Mouse (Mus musculus) stomach, postnatal 0 days (tissue): ENCODE results near the gene Ctdsp2. TPM values are rescaled to one million over a fixed set of nuclear protein-coding genes. Genes with fewer than 3 reads are reported as not detected.

ENCODE experiments used
- ATAC-seq: fragments of 200-750 bp; cut with Nextera tagmentation; 2 replicates; pipeline ENCODE4 v1.8.0; 2017; ENCODE audit not compliant: low FRiP score, low TSS enrichment
- DNase-seq: peaks from one replicate; pipeline ENCODE4 v3.0.0-alpha.2; 2016; ENCODE audit warnings: low spot score
- H3K27ac ChIP-seq: fragments of 300-500 bp; sonication (generic); replicated peaks from 2 replicates; pipeline ENCODE4 v1.5.1; 2014; ENCODE audit warnings: mild to moderate bottlenecking, control low read depth
- H3K27me3 ChIP-seq: fragments of 300-500 bp; sonication (generic); 2 replicates; pipeline ENCODE4 v1.6.1; 2014; ENCODE audit warnings: low read length; ENCODE audit not compliant: control insufficient read depth, insufficient read depth
- H3K36me3 ChIP-seq: fragments of 300-500 bp; sonication (generic); 2 replicates; pipeline ENCODE4 v1.6.1; 2014; ENCODE audit warnings: low read length, mixed read lengths; ENCODE audit not compliant: control insufficient read depth, insufficient read depth
- H3K4me1 ChIP-seq: fragments of 300-500 bp; sonication (generic); replicated peaks from 2 replicates; pipeline ENCODE4 v1.6.1; 2014; ENCODE audit warnings: antibody characterized with exemption; ENCODE audit not compliant: control insufficient read depth, insufficient read depth
- H3K4me2 ChIP-seq: fragments of 300-500 bp; sonication (generic); replicated peaks from 2 replicates; pipeline ENCODE4 v1.6.1; 2014; ENCODE audit warnings: low read depth, mild to moderate bottlenecking, control low read depth, moderate library complexity
- H3K4me3 ChIP-seq: fragments of 300-500 bp; sonication (generic); 2 replicates; pipeline ENCODE4 v1.5.1; 2014; ENCODE audit warnings: low read depth, low read length, control low read depth
- H3K9ac ChIP-seq: fragments of 300-500 bp; sonication (generic); 2 replicates; pipeline ENCODE4 v1.6.1; 2014; ENCODE audit warnings: mild to moderate bottlenecking, low read length, control low read depth, mixed read lengths
- H3K9me3 ChIP-seq: fragments of 300-500 bp; sonication (generic); 2 replicates; pipeline ENCODE4 v1.6.1; 2016; ENCODE audit warnings: low read length; ENCODE audit not compliant: control insufficient read depth
- CTCF ChIP-seq: IDR thresholded peaks from 2 replicates; pipeline ENCODE4 v1.5.1; 2016; ENCODE audit warnings: antibody characterized with exemption, low read depth, mild to moderate bottlenecking, moderate library complexity
- EP300 ChIP-seq: optimal IDR thresholded peaks from 2 replicates; pipeline ENCODE3; 2016; ENCODE audit warnings: antibody characterized with exemption
- WGBS: fragments of 180-500 bp; shearing (Covaris S2); extraction: QIAGEN DNeasy Blood & Tissue Kit; methylation state at CpG from one replicate; pipeline ENCODE4 v1.1.7; 2014; 5-methylcytosine and 5-hydroxymethylcytosine counted together
- polyA plus RNA-seq: library from polyadenylated mRNA; unstranded; fragments of >200 nt; fragmentation: Nextera tagmentation; extraction: Ambion mirVana; gene quantifications from 2 replicates; pipeline ENCODE4 v1.2.1, GENCODE M21; 2015

Gene Ctdsp2
- polyA plus RNA-seq, 1 experiment from 2014 or later = 29.1 TPM

DNA sequence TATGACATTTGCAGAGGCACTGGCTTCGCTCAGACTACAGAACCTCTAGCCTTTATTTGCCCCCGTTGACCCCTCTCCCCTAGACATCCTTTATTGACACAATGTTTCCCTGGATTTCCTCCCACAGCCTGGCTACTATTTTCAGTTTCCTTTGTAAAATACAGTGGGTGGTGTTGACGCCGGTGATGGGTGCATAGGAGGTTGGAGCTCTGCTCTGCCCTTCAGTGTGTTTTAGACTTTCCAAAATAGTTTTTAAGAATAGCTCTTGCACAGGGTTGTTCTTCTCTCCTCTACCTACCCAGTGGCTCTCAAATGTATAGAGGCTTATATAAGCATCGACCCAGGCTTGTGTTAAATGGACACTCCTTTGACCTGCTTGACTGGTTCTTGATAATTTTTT is 28.7 kb upstream of the Ctdsp2 start:
- Histone ChIP-seq H3K27ac (no peak overlapping the region), H3K9me3 (no peaks in the 10 kb centered on the region), H3K36me3 (no peaks in the 10 kb centered on the region), H3K9ac (no peak overlapping the region), H3K4me3 (no peak overlapping the region), H3K4me1 (no peaks in the 10 kb centered on the region), H3K4me2 (no peak overlapping the region), H3K27me3 (no peaks in the 10 kb centered on the region)
- DNase-seq (no peak), ATAC-seq (no peak; the same call in 1 of the 2 replicates)
- TF ChIP-seq CTCF (no peak), EP300 (no peak)
- WGBS = 41% methylated on average over 5 of the region's 5 CpGs

DNA sequence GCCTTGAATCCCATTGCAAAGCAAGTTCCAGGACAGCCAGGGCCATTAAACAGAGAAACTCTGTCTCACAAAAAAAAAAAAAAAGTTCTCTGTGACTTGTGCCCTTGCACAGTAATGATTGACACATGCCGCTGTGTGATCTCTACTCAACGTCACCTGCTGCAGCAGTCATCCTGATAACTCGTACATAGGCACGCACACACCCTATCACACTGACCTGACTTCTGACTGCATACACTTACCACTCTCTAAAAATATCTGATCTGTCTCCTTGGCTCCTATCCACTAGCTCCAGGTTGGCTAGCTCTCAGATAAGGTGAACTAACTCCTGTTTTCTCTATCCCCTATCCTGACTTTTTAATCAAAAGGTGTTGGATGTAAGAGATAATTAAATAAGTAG is 27.9 kb upstream of the Ctdsp2 start:
- ATAC-seq = no peak; the same call in 1 of the 2 replicates
- no peak overlapping the region for H3K9ac ChIP-seq
- H3K36me3 ChIP-seq = no peaks in the 10 kb centered on the region
- no peaks in the 10 kb centered on the region for H3K9me3 ChIP-seq
- H3K4me3 ChIP-seq = no peak overlapping the region
- WGBS = 70% methylated on average over 4 of the region's 4 CpGs
- no peaks in the 10 kb centered on the region for H3K4me1 ChIP-seq
- H3K27ac ChIP-seq = no peak overlapping the region
- TF ChIP-seq EP300 = no peak
- no peak for TF ChIP-seq CTCF
- no peaks in the 10 kb centered on the region for H3K27me3 ChIP-seq
- H3K4me2 ChIP-seq = no peak overlapping the region
- no peak for DNase-seq

DNA sequence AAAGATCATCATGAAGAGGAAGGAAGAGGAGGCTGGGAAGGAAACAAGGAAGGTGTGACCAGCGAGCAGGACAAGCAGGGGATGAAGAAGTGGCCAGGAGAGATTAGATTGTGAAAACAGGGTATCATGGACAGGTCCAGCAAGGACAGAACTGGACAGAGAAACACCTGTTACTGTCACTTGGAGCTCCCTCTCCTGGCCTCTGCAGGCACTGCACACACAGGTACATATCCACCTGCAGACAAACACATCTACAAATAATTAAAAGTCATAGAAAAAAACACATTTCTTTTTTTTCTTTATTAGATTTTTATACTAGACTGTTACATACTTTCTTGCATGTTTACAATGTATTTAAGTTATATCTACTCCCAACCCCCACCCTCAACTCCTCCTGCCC is 26.1 kb upstream of the Ctdsp2 start:
- 100% methylated on average over 1 of the region's 1 CpGs for WGBS
- DNase-seq (no peak), ATAC-seq (no peak)
- Histone ChIP-seq H3K27me3 (no peaks in the 10 kb centered on the region), H3K4me1 (0 out of 2 replicates have a peak, but pooled peaks cover 2% of the 10 kb centered on the region), H3K36me3 (no peaks in the 10 kb centered on the region), H3K4me3 (no peak overlapping the region), H3K27ac (no peak overlapping the region), H3K9ac (no peak overlapping the region), H3K9me3 (no peaks in the 10 kb centered on the region), H3K4me2 (no peak overlapping the region)
- TF ChIP-seq EP300 = no peak
- peak; percentile 41 for TF ChIP-seq CTCF

DNA sequence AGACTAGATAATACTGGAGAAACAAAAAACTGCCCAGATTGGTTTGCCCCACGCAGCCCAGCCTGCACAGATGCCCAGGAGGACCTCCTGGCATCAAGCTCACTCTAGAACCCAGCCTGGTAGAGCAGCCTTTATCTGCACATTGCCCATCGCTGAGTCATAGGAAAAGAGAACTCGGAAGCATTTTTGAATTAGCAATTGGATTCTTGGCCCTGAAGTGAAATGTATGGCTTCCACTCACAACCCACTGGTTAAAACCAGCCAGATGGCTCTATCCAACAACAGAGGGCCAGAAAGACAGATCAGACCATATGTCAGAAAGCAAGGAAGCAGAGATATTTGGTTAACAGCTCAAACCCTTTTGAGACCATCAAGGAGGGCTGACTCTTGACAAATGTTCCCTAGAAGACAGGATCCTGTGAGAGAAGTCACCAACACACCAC is 25.5 kb upstream of the Ctdsp2 start:
- Histone ChIP-seq H3K4me2 (no peak overlapping the region), H3K36me3 (no peaks in the 10 kb centered on the region), H3K9me3 (no peaks in the 10 kb centered on the region), H3K9ac (no peak overlapping the region), H3K4me3 (no peak overlapping the region), H3K27ac (0 out of 2 replicates have a peak overlapping the region, but pooled peaks have one; percentile 13), H3K27me3 (no peaks in the 10 kb centered on the region), H3K4me1 (0 out of 2 replicates have a peak, but pooled peaks cover 4% of the 10 kb centered on the region)
- DNase-seq (no peak), ATAC-seq (no peak)
- WGBS = 73% methylated on average over 3 of the region's 3 CpGs
- TF ChIP-seq CTCF = no peak

DNA sequence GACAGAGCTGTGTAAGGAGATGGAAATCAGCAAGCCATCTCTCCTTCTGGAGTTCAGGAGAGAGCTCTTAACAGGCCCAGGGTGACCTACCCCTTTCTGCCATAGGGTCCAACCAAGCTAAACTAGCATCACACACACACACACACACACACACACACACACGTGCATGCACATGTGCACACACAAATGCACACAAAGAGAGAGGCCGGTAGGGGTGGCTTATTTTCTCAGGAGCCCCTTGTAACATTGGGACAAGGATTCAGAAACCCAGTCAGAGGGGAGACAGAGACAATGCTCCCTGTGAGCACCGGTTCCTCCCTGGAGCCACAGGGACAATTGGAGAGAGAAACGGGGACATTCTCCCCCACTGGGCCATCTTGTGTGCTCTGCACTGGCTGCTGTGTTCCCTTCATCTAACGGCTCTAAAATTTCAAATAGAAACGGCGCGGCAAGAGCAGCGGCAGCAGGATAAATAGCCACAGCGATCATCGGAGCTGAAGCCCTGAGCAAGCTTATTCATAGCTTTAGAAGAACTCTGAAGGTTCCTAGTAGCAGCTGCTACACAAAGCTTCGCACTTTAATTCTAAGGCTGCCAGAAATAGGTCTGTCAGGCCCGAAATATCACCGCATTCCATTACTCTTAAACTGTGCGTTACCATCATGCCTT is 21.7 kb upstream of the Ctdsp2 start:
- 0 out of 2 replicates have a peak, but pooled peaks cover 4% of the 10 kb centered on the region for H3K4me1 ChIP-seq
- peak overlapping the region; percentile 27 for H3K4me2 ChIP-seq
- H3K36me3 ChIP-seq = no peaks in the 10 kb centered on the region
- TF ChIP-seq CTCF (no peak), EP300 (no peak)
- 18% methylated on average over 15 of the region's 15 CpGs for WGBS
- no peaks in the 10 kb centered on the region for H3K27me3 ChIP-seq
- H3K9ac ChIP-seq = peak overlapping the region; percentile 38; the same call in 1 of the 2 replicates
- ATAC-seq (no peak), DNase-seq (no peak)
- no peak overlapping the region for H3K4me3 ChIP-seq
- no peaks in the 10 kb centered on the region for H3K9me3 ChIP-seq
- H3K27ac ChIP-seq = peak overlapping the region; percentile 87

DNA sequence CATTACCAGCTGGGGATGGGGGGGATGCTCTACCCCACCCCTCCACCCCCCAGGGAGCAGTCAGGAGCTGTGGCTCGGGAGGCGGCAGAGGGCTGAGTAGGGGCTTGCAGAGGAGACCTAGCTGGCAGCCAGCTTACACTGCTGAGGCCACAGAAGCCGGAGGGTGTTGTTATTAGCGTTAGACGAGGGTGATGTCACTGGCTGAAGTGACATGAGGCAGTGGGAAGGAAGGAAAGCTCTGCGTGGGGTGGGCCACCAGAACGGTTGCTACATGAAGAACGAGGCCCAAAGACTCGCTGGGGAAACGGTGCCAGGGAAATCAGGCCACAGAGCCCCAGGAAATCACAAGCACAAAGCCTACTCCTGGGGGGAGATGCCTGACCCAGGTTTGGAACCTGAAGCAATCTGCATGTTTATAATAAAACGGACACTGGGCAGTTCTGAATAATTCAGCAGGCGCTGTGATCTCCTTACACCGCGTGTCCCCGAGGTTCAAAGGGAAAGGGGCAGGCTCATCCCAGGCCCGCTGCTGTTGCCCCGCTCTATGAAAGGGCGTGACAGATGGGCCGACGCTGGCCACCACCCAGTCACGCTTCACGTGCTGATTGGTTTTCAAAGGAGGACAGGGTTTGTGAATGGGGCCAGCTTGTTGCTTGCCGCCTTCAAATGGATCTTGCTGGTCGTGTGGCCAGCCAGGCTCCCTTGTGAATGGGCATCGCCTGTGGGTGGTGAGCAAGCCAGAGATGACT is 21.0 kb upstream of the Ctdsp2 start:
- peak; percentile 63 for ATAC-seq
- DNase-seq = peak; percentile 58
- no peak for TF ChIP-seq EP300
- no peak for TF ChIP-seq CTCF
- Histone ChIP-seq H3K27me3 (no peaks in the 10 kb centered on the region), H3K4me2 (peak overlapping the region; percentile 27), H3K4me1 (0 out of 2 replicates have a peak, but pooled peaks cover 4% of the 10 kb centered on the region), H3K27ac (peak overlapping the region; percentile 87), H3K4me3 (no peak overlapping the region), H3K9me3 (no peaks in the 10 kb centered on the region), H3K9ac (peak overlapping the region; percentile 38), H3K36me3 (no peaks in the 10 kb centered on the region)
- 9% methylated on average over 25 of the region's 25 CpGs for WGBS
